Mouse (Mus musculus): ENCODE measurements around the gene Zfp612. TPM values are rescaled to one million over a fixed set of nuclear protein-coding genes. Genes with fewer than 3 reads are reported as not detected.

The Zfp612 gene
- total RNA-seq, 2 experiments from 2014 or later: 39.0 to 39.4 TPM

- DNase-seq (ENCODE audit: extremely low spot score in 1 of 2, low spot score in 2 of 2): no peak
- Histone ChIP-seq H3K4me3 (no peak overlapping the region), H3K27ac (no peak overlapping the region)
- TF ChIP-seq CTCF (IDR thresholded peaks at IDR 0.05): no peak
- intact Hi-C loops (cut with DNase I): no loop called here
Observed at GRCm38 (mm10) chr8:110135515-110135914, 56.0 kb downstream of the Zfp612 start.

- intact Hi-C loops (cut with DNase I): no loop called here
- TF ChIP-seq CTCF (IDR thresholded peaks at IDR 0.05): no peak
Observed at GRCm38 (mm10) chr8:110140156-110140555, 60.6 kb downstream of the Zfp612 start.

GRCm38 (mm10) chr8:110140770-110141169 lies 61.2 kb downstream of the Zfp612 start:
- intact Hi-C loops (cut with DNase I): no loop called here
- no peak for TF ChIP-seq CTCF (IDR thresholded peaks at IDR 0.05)
- Histone ChIP-seq H3K27ac (no peak overlapping the region), H3K4me3 (no peak overlapping the region)
- DNase-seq (ENCODE audit: extremely low spot score in 1 of 2, low spot score in 2 of 2): no peak

More at GRCm38 (mm10) chr8:110140156-110140555, 60.6 kb downstream of the Zfp612 start:
- no peak overlapping the region for H3K27ac ChIP-seq
- no peak overlapping the region for H3K4me3 ChIP-seq
- DNase-seq (ENCODE audit: extremely low spot score in 1 of 2, low spot score in 2 of 2): no peak

Other genes starting within 250 kb of the Zfp612 start
- gene Phlpp2, start 211.2 kb upstream of the Zfp612 start, total RNA-seq (2021): 10 to 100 TPM; 35.6 to 36.4 TPM
- under 1 TPM; 0.23 to 0.81 TPM for gene Marveld3, start 117.5 kb upstream of the Zfp612 start, total RNA-seq (2021)
- gene Tat, start 89.3 kb upstream of the Zfp612 start, total RNA-seq (2021): not detected
- gene Chst4, start 40.0 kb upstream of the Zfp612 start, total RNA-seq (2021): under 1 TPM in 1 of 2 experiments, not detected in 1; 0.40 TPM
- not detected for gene Gm21964, start 21.5 kb downstream of the Zfp612 start, total RNA-seq (2021)
- gene Gm17720, start 23.0 kb downstream of the Zfp612 start, total RNA-seq (2021): not detected
- gene Calb2, start 88.5 kb downstream of the Zfp612 start, total RNA-seq (2021): 10 to 100 TPM; 20.4 to 26.8 TPM
- gene Cmtr2, start 135.9 kb downstream of the Zfp612 start, total RNA-seq (2021): 1 to 10 TPM; 5.9 to 6.2 TPM
- under 1 TPM; 0.50 to 0.63 TPM for gene Hydin, start 187.2 kb downstream of the Zfp612 start, total RNA-seq (2021)